Mouse (Mus musculus): ENCODE data around the gene Lipm.

Lipm gene

DNA sequence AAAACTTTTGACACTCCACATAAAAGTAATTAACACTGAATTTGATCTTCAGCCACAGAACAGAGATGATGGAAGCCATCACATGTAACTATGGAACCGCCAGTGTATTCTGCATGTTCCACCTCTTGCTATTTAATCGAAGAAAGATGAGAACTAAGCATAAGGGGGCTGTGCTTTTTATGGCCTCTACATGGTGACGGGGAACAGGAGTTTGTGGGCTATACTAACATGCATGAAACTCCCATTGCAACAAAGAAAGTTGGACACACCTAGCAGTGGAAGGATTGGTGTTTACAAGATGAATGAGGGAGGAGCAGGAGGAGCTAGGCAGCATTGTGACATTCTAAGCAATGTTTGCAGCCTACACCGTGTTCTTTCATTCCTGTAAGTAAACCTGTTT, at the start of gene Lipm:
Gene Lipm, plus strand, starts transcription at position 301 of the 400 bp plus-strand sequence.
- no peak for DNase-seq (ENCODE audit: low spot score in 2 of 2)

DNA sequence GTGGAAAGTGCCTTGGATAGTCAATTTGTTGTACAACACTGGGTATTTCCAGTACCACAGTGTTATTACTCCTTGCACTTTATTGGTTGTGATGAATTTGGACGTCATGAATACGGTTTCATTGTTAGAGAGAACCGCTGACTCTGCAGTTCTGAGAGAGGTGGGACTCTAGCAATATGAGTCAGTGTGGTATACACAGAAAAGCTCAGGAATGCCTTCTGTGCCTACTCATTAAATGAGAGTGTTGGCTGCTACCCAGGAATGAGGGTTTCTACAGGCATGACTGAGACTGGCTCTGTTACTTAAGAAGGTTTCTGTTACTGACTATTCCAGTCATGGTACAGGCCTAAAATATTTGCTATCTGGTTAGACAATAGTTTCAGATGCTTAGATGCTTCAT, 49.2 kb upstream of the Lipm start:
- DNase-seq (ENCODE audit: low spot score in 2 of 2), result no peak

DNA sequence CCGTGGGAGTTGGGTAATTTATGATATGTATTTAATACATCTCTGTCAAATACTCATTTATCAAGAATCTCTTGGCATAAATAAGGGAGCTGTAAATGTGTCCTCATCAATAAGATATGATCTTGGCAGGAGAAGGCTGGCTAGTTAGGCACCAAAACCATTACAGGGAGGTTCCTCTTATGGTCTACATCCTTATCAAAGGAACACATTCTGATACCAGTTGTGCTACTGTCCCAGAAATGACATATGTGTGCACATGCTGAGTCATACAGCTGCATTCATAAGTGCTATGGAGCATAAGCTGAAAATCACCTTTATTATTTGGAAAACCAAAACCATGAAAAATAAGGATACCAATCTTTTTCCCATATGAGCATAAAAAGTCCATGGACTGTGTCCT, 37.2 kb upstream of the Lipm start:
- no peak for DNase-seq (ENCODE audit: low spot score in 2 of 2)

DNA sequence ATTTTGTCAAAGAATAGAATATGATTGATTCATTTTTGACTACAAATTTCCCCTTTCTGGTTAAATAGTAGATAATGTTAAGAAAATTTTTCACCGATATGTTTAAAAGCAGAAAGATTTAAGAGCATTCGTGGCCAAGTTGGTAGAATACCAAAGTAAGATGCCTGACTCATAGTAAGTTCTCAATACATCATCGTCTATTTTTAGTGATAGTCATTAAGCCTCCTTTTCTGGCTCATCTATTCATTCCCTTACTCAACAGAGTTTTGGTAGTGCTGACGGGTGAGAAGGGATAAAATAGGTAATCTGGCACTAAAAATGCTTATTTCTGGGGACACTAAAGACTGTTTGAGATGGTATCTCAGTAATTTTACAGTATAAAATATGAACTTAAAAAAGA, 36.7 kb upstream of the Lipm start:
- no peak for DNase-seq (ENCODE audit: low spot score in 2 of 2)

DNA sequence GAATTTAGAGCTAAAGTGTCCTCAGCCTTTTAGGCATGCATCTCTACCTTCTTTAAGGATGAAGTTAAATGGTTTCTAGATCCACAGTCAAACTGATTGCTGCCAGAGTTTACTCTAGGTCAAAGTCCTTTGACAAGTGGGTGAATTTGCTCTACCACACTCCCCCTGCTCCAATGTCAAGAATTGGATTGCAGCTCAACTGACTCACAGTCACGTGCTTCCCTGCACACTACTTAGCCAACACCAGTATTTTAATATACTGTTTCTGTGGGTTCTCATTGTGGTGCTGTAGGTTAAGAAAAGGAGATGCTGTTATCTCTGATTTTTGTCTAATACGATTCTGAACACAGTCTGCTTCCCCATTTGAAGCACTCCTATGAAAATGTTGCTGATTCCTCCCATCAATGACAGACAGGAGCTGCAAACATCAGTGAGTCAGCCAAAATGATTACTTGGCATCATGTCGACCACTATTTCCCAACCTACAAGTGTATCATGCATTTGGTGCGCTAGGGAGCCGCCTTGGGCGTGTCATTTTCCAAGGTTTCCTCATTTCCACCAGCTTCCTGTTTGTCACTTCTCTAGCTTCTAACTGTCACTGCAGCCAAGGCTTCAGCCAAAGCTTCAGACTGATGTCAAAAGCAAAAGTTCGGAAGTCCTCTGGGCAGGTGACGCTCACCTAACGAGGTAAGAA, 33.8 kb upstream of the Lipm start, which contains the start of gene Lipn:
Gene Lipn, plus strand, starts transcription at position 580 of the 694 bp plus-strand sequence.
- DNase-seq (ENCODE audit: low spot score in 2 of 2), result no peak

DNA sequence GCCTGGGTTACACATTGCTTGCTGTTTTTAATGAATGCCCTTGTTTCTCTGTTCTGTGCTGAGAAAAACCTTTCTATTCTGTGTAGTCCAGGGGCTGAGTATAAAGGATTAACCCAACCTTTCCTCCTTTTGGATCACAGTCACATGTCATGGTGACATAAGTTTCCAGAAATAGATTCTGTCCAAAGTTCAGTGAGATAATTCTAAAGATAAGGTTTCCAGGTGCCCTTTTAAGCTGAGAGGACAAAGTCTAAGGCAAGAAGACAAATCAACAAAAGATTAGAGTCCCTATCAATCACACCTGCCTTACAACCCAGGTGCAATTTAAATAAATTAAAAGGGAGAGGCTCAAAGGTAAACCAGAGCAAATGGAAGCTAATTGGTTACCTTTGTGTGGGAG, 26.5 kb upstream of the Lipm start:
- no peak for DNase-seq (ENCODE audit: low spot score in 2 of 2)

DNA sequence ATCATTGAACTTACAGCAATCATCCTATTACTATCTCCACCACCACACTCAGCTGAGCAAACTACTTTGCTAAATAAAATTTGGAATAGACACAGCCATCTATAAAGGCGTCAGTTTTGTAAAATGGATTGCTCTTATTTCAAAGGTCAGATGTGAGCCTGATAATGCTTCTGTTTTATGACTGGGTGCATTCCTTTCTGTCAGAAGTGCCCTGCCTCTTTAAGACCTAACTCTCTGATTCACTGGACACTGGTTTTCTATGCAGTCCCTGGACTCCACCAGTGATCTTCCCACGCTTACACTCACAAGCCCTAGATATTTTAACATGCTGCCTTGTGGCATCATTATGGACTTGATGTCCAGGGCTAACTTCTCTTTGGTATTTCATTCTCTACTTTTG, 22.6 kb upstream of the Lipm start:
- DNase-seq (ENCODE audit: low spot score in 2 of 2), result no peak

DNA sequence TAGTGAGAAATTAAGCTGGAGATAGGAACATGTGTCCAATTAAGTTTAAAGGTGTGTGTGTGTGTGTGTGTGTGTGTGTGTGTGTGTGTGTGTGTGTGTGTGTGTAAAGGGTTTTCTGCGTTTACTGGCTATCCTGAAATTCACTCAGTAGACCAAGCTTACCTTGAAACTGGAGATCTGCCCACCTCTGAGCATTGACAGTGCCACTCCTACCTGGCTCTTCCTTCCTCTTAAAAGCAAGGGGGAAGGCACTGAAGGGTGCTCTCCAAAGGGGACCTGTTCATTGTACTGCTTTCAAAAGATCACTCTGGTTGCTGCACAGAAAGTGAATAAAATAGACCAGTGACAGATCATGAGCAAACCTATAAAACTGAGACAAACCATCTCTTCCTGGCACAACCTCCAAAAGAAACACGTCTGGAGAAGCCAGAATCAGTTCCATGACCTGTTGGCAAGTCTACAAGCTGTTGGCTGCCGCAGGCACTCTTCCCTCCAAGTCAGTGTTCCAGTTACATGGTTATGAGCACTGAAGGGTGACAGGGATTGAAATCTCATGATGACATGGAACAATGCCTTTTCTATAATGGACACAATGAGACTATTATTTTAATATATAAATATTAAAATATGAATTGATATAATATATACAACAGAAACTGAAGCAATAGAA, 11.6 kb upstream of the Lipm start:
- no peak for DNase-seq (ENCODE audit: low spot score in 2 of 2)

DNA sequence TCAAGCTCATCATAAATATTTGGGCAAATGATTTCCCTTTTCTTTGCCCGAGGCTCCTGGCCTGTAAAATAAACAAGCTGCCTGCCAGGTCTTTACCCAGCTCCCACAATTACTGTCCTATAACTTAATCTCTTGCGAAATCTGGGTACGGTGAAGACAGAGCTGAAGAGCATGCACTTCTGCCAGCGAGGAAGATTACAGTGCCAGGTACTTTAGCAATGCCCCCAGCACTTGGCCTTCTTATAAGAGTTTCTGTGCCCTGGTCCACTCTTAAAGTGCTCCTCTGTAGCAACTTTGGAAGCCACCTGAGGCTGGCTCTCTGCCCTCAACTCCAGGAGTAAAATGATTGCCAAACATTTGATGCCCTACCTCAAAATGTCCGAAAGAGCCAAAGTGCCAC, 5.4 kb upstream of the Lipm start:
- no peak for DNase-seq (ENCODE audit: low spot score in 2 of 2)

DNA sequence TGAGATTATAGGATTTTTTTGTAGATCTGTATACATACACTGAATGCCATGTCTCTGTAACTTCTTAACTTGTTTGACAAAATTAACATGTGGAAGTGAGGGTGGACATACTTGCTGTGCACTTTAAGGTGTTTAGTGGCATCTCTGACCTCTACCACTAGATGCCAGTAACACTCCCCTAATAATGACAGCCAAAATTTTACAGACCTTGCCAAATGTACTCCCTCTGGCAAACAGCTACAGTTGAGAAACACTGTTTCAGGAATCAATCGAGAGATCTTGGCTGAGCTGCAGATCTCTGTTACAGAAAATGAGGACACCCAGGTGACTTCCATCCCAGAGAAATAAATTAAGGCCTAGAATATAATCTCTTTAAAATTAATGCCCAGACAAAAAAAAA, 4.5 kb upstream of the Lipm start:
- no peak for DNase-seq (ENCODE audit: low spot score in 2 of 2)

DNA sequence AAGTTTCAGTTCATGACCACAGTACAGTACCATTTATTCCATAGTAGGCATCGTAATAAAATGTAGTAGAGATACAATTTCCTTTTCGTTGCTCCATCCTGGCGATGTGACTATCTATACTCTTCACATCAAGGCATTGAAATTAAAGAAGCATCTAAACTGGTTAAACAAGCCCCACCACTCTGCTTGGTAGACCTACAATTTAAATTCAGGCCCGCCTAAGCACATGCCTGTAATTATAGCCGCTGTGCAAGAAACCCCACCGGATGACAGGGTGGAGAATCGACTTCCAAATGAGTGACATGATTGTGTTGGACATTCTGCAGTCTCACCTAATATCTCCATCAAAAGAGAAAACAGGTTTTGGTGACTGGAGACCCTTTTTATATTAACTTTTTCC, 1.2 kb downstream of the Lipm start:
- DNase-seq (ENCODE audit: low spot score in 2 of 2), result no peak

DNA sequence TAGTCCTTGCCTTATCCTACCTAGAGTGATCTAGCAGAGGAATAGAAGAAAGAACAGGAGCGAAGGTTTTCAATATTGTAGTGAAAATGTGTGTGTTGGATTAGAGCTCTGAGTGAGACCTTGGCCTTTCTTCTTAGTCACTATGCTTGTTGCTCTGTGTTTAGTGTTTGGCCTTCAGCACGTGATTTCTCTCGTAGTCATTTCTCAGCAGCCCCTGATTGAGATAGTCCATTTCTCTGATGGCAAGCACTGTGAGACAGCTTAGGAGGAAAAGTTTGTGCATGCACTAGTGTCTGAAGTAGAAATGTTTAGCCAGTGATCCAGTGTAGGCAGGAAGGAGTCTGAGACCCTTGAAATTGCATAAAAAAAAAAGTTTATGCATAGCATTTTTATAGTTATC, 4.1 kb downstream of the Lipm start:
- DNase-seq (ENCODE audit: low spot score in 2 of 2), result no peak

DNA sequence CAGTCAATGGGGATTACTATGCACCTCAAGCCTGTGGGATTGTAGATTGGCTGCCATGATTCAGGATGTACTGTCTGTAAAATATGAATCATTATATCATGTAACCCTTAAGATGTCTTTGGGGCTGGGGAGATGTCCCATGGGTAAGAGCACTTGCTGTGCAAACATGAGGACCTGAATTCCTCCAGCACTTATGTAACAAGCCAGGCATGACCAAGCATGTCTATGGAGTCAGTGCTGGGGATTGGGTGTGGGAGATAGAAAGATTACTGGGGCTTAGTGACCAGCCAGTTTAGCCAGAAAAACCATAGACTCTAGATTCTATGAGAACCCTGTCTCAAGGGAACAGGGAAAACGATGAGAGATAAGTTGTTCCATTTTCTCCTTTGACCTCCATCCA, 18.4 kb downstream of the Lipm start:
- DNase-seq (ENCODE audit: low spot score in 2 of 2), result no peak

DNA sequence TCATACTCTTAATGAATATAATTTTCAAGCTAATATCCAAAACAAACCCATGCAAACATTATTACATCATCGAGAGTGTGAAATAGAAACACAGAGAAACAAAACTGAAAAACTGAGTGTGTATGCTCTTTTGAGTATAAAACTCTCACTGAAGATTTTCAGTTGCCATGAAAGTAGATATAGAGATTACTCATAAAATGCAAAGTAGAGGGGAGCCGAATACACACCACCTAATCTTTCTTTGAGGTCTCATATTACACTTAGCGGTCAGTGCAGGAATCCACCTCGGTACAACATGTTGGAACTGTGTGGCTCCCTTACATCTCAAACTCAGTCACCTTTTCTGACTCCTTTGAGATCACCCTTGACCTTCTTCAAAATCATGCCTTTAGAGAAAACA, 18.9 kb downstream of the Lipm start:
- DNase-seq (ENCODE audit: low spot score in 2 of 2), result no peak

DNA sequence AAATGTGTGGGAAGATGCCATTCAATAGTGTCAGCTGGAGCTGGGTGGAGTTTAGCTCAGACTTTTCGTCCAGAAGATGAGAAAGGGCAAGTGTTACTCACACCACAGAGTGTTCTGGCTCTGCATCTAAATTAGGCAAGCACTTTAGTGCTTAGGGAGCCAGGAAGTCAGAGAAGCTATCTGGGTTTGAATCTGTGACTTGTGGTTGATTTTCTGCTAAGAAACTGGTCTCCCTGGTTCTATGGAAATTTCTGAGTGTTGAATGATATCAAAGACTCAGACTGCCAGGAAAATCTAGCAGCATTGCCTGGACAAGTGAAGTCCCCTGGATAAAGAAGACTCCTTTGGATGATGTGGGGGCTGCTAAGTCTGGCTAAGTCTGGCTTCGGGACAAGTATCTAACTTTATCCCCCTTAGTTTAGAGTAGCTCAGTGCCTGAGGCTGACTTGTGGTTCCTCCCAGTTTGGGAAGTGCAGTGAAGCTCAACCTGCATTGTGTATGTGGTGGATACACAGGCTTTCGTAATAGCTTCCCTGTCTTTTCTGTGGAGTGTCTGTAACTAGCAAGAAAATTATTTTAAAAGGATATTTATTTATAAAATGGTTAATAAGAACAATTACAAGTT, 19.5 kb downstream of the Lipm start:
- DNase-seq (ENCODE audit: low spot score in 2 of 2), result no peak

DNA sequence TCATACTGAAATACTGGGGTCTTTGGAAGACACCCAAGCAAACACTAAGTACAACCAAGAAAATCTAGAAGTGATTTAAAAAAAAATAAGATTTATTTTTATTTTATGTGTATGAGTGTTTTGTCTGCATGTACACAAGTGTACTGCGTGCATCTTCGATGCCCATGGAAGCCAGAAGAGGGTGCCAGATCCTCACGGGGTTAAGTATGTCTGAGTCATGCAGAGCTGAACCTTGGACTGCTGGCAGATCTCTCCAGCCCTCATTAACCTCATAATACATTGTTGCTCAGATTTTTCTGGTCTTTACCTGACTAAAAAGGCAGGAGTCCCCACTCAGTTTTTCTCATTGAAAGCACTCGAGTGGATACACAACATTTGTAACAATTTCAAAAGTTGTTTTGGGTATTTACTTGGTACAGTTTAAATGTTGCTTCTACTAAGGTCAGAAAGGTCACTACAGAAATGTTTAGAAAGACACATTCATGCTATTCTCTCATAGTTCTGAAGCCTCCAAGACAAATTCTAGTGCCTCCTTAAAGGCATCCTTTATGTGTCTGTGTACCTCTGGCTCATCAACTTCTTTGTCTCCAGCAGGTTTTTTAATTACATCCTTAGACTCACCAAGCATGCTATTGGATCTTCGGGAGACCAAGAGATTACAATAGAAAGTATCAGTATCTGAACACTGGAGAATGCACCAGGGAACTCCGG, 38.1 kb downstream of the Lipm start:
- no peak for DNase-seq (ENCODE audit: low spot score in 2 of 2)

DNA sequence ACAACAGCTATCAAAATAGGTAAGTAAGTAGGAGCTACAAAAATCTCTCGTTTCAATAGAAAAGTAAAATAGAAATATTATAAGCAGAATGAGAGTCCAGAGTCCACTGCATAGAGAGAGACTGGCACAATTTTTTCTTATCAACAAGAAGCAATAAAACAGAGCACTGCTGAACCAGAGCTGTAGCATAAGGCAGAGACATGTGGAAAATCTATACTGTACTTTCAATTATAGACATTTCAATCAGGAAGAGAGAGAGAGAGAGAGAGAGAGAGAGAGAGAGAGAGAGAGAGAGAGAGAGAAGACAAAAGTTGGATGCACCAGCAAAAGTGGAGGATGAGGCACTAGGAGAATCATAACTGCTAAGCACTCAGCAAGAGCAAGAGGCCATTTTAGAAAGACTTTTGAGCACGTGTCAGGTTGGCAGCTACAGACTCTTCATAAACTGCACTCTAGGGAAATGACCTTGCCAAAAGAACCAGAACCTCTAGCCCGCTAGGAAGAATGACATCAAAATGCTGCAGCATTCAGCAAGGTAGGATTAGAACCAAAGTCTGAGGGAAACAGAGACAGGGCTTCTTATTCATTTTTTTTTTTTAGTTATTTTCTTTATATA, 38.8 kb downstream of the Lipm start:
- no peak for DNase-seq (ENCODE audit: low spot score in 2 of 2)

DNA sequence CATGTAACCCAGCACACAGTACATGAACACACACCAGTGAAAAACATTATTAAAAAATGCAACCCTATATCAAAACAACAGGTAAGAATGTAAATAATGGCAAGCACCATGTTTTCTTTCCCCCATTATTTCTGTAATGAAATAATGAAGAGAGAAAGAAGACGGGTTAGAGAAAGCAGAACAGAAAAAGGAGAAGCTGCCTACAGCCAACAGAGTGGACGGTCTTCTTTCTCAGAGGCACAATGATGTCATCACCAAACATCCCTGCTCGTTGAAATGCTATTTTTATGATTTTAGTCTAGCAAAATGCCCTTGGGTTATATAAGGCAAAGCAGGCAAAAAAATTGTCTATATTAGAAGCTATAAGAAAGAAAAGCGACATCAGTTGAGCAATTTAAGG, 47.7 kb downstream of the Lipm start:
- DNase-seq (ENCODE audit: low spot score in 2 of 2), result no peak

DNA sequence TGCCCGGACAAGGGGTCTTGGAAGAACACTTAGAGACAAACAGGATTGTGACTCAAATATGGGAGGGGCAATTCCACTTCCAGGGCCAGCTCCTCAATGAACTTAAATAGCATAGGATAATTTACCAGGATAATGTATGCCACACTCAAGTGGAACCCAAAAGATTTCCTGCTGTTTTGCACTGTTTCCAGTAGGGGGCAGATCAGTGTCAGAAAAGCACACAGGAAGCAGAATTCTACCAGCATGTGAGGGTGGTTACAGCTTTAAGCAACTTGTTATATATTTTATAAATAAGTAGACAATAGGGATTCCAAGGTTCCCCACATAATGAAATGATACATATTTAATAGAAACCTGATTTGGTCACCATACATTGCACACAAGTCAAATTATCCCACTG, 51.2 kb downstream of the Lipm start:
- peak in 1 of 2 experiments; percentile 25 for DNase-seq (ENCODE audit: low spot score in 2 of 2)

DNA sequence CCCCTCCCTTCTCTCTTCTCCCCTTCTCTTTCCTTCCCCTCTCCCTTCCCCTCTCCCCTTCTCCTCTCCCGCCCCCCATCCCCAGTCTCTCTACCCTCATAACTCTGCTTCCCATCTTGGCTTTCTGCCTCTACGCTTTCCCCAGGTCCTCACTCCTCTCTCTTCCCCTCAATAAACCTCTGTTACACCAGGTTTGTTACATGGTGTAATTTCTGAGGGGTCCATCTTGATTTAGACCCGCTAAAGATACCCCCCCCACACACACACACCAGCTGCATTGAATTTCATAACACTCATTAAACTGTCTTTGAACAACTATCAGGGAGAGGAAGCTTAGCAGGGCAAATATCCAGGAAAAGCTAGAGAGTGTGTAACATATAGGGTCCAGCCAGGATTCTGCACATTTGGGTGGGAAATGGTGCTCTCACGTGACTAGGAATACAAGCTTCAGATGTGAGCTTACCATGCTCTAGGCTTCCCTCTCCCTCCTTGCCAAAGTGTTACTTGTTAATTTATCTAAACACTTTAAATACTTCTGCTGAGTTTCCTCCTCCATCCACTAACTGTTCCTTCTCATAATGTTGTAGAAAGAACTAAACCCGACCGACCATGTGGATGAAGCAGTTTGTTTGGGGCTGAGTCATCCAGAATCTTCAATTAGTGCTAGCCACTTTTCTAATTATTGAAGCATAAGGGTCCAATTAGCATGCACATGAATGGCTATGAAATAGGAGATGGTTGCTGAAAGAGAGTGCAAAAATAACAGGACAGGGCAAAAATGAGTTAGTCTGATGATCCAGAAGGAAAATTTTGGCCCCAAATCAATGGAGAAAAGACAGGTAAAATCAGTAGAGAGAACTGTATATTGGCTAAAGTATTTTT, 52.8 kb downstream of the Lipm start:
- no peak for DNase-seq (ENCODE audit: low spot score in 2 of 2)

DNA sequence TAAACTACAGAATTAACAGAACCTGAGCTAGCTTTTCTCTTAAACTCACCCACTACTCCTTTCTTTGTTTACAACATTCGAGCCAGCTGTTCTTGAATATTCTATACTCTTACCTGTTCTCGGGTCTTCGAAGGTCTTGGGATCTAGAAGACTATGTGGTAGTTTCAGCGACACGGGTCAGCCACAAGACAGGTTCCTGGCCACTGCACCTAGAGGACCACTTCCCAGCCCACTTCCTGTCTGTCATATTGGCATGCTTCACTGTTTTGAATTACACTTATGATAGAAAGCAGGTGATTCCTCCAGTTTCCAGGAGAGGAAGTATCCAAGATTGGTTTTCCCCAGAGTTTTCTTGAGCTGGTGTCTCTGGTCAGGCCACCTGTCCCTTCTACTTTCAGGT, 62.0 kb downstream of the Lipm start:
- DNase-seq (ENCODE audit: low spot score in 2 of 2), result no peak

All from frontal cortex, postnatal 36 days (tissue).